Mouse (Mus musculus) layer of hippocampus, postnatal 14 days (tissue): Measurements from ENCODE around the gene Micu2. TPM values are rescaled to one million over a fixed set of nuclear protein-coding genes. Genes with fewer than 3 reads are reported as not detected.
"Not testable (repeated sequence)": the region's sequence is repeated elsewhere in the genome, so short reads cannot be mapped to it uniquely, and the experiment has no call there.

Source experiments
- DNase-seq, 2 experiments: peaks; one replicate each; pipeline ENCODE4 v3.0.0; 2021 to 2022; ENCODE audit warnings: low spot score in 2 of 2, mixed read lengths in 1 of 2
- total RNA-seq, 2 experiments: library from RNA; stranded (reverse); gene quantifications; 2 replicates each; pipeline ENCODE4 v1.2.3; 2021

Micu2 gene
- total RNA-seq, 2 experiments from 2014 or later = 23.6 to 24.0 TPM

DNA sequence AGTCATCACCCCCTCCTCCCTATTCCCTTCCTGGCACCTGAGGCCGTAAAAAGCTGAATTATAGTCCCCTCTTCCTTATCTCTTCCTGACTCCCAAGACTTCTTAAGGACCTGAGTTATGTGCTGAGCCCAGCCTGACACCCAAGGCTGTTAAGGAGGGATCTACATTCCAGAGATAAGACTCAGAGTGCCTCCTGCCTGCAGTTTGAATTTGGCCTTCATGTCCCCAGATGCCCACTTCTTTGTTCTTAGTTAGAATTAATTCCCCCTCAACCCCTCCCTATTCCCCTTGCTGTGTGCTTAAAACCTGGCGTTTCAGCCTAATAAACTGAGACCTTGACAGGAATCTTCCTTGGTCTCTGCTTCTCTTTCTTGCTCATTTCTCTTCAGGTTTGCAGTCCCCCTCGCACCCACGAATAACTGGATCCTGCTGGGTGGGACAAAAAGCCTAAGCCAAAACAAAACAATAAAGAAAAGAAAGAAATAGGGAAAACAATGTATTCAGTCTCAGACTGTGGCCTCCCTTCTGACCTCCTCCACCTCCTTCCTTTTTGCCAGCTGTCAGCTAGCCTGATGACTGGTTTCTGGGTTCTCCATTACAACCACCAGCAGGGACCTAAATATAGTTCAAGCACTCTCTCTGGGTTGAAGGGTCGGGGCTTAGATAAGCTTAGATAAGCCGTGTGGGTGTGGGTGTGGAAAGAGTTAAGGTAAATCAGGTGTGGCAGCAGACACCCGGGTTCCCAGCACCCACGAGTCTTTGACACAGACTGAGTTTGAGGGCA lies 102.8 kb downstream of the Micu2 start:
- DNase-seq = not testable (repeated sequence)

DNA sequence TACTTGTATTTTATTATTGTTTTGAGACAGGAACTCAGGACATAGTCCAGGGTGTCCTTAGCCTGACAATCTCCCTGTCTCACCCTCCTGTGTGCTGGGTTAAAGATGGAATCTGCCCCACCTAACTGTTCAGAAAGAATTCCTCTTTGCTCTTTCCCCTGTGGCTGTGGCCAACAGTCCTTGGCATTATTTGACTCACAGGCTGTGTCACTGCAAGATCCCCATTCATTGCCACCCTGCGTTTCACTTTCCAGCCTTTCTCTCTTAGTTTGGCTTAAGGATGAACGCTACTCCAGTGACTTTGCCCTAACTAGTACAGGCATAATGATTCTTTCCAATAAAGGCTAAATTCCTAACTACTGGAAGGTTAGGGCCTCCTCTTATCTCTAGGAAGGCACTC lies 104.7 kb downstream of the Micu2 start:
- no peak for DNase-seq

DNA sequence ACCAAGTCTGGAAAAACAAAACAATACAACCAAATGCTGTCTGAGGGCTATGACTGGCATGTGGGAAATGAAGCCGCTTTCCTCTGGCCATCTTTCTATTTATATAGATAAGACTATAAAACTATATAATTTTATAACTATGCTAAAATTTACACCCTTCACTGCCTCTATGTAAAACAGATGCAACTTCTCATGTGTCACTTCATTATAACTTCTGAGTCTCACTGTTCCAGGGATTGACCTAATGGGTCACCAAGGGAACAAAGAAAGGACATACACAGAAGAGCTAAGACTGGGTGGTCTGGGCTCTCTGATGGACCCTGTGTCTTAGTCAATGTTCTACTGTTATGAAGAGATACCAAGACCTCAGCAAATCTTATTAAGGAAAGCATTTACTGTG lies 106.1 kb downstream of the Micu2 start:
- DNase-seq = no peak

DNA sequence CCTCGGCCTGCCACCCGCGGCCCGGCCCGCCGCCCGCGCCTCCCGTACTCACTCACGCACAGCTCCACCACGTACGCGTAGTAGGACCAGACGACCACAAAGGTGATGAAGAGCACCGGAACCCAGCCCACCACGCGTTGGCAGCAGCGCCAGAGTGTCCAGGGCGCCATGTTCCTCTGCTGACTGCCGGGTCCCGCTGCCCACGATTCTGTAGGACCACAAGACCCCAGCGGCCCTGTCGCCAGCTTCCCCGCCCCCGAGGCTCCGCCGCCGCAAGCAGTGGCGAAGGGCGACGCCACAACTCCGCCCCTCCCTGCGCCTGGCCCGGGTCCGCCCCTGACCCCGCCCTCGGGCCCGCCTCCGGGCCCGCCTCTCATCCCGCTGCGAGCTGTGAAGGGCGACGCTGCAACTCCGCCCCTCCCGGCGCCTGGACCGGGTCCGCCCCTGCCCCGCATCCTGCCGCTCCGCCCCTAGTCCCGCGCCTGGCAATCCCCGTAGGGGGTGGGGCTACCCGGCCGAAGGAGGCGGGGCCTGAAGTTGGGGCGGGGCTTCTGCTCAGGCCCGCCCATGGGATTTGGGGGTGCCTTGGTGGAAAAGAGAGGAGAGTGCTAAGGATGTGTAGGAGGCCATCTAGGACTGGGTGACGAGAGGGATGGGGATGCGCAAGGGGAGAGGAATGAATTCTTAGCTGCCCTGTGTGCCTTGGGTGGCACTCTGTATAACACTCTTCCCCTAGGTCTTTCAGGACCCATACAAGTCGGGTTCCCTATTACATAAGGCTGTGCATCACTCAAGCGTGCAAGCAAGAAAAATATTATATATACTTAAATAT lies 108.8 kb downstream of the Micu2 start, which contains the start of gene Zdhhc20:
Zdhhc20 (minus strand) TSS at position 266 of the 832 bp plus-strand sequence.
- DNase-seq = peak; percentile 92 to 94

DNA sequence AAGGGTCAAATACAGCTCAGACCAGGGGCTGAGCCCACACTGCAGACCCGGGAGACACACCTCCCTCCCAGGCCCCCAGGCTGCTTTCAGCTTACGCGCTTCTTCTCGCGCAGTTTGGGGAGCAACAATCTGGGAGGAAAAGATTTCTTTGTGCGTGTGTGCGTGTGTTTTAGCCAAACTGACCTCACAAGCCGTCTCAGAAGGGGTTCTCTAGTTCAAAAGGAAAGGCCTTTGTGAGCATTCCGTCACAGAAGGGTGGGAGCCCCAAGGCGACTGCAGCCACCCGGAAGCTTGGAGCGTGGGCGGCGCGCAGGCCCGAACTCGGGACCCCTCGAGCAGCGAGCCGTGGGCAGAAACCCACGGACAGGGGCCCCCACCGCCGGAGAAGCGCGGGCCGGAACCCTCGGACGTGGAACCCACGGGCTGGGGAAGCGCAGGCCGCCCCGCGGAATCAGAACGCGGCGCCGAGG lies 109.5 kb downstream of the Micu2 start:
- peak in 1 of 2 experiments; percentile 32 for DNase-seq

DNA sequence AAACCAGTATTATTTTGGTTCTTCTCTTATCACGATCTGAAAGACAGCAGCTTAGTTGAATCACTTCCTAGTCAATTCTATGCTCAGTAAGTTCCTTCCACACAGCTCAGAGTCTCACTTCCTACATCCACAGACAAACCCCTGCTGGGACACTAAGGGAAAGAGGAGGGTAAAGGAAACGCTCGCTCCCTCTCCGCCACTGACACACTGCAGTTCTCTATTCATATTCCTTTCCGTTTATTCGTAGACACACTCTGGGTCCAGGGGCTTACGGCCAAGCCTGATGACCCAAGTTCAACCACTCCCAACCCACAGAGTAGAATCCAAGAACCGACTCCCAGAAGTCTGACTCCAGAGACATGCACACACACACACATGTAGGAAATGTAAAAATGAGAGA lies 111.9 kb downstream of the Micu2 start:
- DNase-seq = no peak

DNA sequence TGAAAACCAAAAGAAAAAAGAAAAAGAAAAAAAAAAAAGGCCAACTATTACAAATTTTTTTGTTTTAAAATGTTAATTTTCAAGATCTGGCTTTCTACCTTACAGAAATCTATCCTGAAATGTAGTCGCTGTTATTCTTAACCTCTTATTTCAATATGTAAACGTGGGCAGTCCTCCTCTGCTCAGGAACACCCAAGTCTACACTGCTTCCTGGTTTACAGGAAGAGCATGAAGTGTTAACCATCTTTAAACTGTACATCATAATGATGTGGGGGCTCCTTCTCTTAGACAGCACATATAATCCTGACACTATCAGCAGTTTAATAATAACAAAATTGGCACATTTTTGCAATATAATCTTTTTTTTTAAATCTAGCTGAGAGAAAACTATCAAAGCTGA lies 113.0 kb downstream of the Micu2 start:
- no peak for DNase-seq

DNA sequence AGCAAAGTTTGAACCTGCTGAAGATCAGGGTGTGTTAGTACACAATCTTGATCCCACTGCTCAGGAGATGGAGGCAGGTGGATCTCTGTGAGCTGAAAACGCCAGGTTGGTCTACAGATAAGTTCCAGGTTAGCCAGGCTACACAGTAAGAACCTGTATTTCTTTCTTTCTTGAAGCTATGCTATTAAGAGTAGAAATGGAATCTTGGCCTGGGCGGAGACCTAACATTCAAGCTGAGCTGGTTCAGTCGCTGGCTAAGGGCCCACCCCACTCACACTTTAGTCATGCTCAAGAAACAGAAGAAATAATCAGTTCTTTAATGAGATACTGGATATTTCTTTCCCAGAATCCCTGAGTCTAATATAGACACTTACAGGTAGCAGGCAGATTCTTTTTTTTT lies 115.7 kb downstream of the Micu2 start:
- no peak for DNase-seq

DNA sequence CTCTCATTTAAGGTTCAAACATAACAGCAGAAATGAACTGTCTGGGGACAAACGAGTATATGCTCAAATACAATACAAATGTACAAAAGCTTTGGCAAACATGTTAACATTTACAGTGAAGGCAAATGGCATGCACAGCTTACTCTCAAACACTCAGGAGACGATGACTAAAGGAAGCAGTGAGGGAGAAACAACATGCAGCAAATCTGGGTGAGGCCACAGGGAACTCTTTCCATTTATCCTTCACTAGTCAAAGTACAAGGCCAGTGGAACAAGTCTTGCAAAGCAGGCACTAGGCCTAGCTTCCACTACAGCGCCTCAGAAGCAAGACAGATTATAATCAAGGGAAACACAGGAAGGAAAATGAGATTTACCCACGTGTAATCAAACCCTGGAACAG lies 116.3 kb downstream of the Micu2 start:
- DNase-seq = no peak

DNA sequence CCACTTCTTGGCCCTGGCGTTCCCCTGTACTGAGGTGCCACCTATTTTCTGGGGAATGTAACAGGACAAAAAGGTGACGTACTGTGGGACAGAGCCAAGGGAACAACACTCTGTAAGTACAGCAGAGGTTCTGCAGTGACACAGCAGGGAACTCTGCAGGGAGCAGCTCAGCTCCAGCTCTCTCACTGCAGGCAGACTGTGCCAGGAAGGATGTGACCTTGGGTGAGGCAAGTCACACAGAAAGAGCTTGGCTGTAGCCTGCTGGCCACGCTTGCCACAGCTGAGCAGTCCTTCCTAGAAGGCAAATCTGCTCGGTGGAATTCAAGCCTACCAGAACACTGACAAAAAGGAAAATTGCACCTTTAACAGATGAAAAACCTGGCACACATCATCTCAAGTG lies 117.3 kb downstream of the Micu2 start:
- no peak for DNase-seq

DNA sequence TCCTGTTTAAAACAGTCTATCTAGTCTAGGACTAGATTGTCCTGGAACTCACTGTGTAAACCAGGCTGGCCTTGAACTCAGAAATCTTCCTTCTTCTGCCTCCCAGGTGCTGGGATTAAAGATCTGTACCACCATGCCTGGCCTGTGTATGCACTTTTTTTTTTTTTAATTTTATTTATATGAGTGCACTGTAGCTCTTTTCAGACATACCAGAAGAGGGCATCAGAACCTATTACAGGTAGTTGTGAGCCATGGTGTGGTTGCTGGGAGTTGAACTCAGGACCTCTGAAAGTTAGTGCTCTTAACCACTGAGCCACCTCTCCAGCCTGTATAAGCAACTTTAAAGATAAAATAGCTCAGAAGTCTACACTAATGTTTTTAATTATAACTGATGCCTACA lies 118.0 kb downstream of the Micu2 start:
- no peak for DNase-seq

DNA sequence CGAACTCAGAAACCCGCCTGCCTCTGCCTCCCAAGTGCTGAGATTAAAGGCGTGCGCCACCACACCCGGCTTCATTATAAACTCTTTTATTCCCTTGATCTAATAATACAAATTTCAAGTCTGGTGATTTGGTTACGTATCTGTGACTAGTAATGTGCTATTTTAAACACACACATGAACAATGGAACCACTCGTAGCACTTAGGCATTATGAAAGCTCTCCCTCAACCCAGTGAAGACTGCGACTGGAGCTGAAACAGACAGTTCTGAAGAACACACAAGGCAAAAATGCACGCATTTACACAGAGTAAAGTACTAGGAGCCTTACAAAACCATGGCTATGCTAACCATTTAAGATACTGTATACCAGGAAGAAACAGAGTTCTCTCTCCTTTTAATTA lies 121.1 kb downstream of the Micu2 start:
- DNase-seq = no peak

DNA sequence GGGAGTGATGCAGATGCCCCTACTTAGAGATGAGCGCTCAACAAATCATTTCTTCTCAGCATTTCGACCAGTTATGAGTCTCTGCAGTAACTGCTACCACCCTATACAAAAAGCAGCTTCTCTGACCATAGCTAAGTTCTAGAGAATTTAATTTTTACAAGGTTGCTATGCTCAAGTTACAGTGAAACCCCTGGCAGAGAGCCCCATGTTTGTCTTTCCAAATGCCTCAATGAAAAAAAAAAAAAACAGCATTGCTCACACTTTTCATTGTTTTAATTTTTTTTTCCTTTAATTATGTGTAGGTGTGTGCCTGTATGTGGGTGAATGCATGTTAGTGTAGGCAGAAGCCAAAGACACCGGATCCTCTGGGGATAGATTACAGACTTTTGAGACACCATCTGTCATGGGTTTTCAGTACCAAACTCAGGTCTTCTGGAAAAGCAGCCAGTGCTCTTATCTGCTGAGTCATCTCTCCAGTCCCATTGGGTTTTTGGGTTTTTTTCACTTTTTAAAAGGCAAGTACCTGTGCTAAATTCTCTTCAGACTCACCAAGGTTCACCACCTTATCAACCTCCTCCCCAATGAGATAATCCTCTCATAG lies 132.3 kb downstream of the Micu2 start:
- no peak for DNase-seq

Other genes with a start within 250 kb of the Micu2 start
- gene Lats2, start 240.9 kb downstream of the Micu2 start, total RNA-seq = 10 to 100 TPM; 32.7 to 34.8 TPM
- gene Sap18, start 201.1 kb downstream of the Micu2 start, total RNA-seq = 10 to 100 TPM; 37.0 to 64.9 TPM
- 1 to 10 TPM; 1.6 to 1.7 TPM for gene Ska3, start 173.1 kb downstream of the Micu2 start, total RNA-seq
- gene Mrpl57, start 173.0 kb downstream of the Micu2 start, total RNA-seq = 10 to 100 TPM; 85.4 to 88.7 TPM
- gene Zdhhc20, start 109.0 kb downstream of the Micu2 start, total RNA-seq = 10 to 100 TPM; 31.4 to 35.3 TPM
- gene Fgf9, start 71.3 kb upstream of the Micu2 start, total RNA-seq = 10 to 100 TPM; 15.2 to 18.1 TPM